Mouse (Mus musculus) cerebellum, postnatal 25 days (tissue): ENCODE measurements around the gene Nectin1.

Experiments
- DNase-seq, 2 experiments: peaks; one replicate each; pipeline ENCODE4 v3.0.0; 2021; ENCODE audit warnings: mixed read lengths in 2 of 2

Nectin1 gene

DNA sequence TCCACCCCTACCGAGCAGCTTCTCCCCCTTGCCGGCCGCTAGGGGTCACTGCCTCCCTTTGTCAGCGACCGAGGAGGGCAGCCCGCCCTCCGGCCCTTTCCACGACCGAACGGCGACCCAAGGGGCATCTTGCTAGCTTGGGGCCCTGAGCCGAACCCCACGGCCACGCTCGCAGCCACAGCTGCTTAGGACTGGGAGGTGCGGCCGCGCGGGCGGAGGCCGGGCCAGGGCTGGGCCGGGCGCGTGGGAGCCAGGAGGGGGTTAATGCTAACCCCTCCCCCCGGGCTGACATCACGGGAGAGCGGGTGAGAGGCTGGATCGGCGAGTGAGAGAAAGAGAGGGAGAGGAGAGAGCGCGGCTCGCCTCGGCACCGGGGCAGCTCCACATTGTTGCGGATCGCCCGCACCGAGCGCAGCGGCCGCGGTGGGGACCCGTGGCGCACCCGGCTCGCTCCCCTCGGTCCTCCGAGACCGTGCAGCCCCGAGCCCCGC is at the start of gene Nectin1:
Gene Nectin1, plus strand, starts transcription at position 338 of the 491 bp plus-strand sequence.
- peak; percentile 94 to 96 for DNase-seq

DNA sequence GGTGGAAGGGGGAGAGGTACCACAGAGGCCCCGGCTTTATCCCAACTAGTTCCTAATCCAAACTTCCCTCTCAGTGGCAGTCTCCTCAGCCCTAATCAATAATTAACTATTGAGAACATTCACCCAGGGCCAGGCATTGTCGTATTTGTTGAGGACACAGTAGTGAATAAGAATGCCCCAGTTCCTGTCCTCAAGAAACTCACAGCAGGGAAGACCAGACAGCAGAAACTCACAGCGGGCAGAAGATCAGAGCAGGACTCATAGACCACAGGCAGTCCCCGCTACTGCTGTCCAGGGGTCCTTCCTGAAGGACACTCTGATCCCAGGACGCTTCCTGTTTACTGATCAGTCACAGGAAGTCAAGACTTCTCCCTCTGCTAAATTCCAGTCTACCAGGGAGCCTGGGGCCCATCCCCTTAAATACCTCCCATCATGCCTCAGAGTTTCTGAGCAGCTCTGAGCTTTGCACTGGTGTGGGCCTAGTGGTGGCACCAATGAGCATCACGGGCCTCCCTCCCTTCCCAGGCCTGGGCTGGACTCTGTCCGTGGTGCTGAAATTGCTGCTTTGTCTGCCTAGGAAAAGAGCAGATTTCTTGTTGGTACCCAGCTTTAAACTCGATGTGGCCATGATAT is 45.6 kb upstream of the Nectin1 start:
- no peak for DNase-seq

DNA sequence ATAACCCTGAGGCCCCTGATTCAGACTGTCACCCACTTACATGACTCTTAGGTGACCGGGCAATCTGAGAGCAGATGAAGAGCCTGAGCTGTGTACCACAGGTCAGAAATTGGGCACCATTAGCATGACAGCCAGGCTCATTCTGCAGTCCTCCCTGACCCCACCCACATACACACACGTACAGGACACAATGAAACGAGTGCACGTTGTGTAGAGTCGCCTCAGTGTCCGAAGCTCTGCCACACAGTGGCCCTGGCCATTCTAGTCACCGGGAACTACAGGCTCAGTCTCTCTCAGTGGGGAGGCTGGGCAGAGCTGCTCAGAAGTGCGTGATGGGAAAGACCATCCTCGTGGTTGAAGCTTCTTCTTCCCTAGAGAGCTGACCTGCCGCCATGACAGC is 44.9 kb upstream of the Nectin1 start:
- no peak for DNase-seq

DNA sequence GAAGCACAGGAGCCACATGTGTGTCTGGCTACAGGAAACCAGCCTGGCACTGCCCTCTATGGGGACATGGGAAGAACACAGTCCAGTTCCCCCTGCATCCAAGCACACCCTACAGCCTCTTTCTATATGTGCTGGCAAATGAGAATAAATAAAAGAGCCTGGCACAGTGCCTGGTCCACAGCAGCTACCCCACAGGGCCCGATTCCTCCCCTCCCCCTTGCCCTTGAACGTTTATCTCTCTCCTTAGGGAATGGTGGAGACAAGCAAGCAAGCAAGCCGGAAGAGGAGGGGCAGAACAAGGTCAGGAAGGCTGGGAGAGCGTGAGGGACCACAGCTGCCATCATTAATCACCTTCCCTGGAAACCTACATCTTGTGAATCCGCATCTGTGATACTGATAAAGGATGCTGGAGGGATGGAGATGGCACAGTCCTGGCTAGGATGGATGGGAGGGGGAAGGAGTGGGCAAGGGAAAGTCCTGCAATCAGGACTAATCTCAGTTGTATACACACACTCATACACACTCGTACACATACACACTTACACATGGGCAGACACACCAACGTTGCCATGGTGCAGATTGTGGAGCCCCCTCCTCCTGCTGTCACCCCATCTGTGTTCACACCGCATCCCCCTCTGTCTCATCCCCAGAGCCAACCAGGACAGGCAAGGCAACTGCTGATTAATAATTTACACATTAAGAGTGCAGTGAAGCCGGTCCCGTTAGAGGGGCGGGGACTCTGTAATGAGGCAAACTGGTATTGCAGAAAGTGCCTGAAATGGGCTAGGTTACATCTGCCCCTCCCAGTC is 44.2 kb upstream of the Nectin1 start:
- DNase-seq = no peak

DNA sequence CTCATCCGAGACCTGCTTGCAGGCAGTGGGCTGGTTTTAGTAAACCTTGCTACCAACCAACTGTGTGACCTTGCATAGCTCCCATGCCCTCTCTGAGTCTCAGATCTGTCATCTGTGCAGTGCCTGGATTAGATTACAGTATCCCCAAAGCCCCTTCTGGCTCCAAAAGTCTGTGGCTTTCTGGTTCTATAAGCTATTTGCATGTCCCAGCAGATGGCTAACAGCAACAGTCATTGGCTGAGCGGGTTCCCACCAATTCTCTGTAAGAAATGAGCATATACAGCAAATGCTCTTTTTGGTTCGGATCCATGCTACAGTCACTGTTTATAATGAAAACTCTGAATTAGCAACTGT is 43.6 kb upstream of the Nectin1 start:
- DNase-seq = no peak

DNA sequence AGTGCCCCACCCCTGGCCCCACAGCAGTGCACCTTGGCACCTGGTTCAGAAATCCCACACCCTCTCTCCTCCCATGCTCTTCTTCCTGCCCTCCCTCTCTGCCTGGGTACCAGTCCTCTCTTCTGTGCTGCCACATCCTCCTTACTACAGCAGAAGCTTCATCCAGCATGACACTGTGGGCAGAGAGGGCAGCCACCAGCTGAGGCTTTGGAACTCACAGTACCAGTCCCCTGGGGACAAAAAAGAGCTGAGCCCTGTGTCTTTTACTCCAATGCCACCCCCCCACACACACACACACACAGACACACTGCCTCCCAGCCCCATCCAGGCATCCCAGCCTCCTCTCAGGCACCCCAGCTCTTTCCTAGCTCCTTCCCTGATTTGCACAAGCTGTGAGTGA is 42.0 kb upstream of the Nectin1 start:
- no peak for DNase-seq

DNA sequence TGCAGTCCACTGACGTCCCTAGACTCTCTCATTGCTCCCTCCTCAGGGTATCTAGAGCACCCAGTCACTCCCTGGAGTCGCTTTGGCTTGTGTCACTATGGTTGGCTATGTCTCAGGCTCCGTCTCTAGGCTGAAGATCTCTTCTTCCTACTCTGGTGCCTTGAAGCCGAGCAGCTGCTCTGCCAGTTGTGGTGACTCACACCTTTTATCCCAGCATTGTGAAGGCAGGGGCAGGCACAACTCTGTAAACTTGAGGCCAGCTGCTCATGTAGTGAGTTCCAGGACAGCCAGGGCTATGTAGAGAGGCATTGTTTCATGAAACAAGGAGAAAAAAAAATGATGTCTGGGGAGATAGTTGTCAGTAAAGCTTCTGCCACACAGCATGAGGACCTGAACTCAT is 36.2 kb upstream of the Nectin1 start:
- DNase-seq = no peak

DNA sequence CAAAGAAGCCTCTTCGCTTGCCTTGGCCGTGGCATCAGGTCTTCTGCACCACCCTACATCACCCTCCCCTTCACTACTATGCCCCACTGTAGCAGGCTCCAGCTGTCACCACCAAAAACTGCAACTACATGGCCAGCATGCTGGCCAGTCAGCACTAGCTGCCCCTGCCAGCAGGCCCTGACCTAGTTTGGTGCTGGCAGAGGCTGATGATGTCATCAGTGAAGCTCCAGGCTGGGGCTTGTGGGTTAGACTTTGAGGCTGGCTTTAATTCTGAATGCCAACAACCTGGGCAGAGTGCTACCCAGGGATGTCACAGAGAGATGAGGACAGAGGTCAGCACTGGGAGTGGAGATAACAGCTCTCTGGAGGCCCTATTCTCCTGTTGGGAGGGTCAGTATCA is 35.1 kb upstream of the Nectin1 start:
- DNase-seq = peak; percentile 53 to 69

DNA sequence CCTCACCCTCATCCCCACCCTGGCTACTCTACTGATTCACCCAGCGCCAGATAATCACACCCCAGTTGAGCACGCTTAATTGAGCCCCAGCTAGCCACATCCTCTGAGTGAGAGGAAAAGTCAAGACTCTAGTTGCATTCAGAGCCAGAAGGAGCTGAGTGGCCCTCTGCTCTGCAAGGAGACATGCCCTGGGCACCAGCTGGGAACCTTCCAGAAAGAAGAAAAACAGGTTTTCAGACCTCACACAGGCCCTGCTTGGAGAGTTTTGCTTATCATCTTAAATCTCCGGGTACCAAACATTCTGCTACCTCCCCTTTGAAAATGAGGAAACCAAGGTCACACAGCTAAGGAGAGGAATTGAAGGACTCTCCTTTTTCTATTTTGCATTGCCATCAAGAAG is 30.4 kb upstream of the Nectin1 start:
- DNase-seq = no peak

DNA sequence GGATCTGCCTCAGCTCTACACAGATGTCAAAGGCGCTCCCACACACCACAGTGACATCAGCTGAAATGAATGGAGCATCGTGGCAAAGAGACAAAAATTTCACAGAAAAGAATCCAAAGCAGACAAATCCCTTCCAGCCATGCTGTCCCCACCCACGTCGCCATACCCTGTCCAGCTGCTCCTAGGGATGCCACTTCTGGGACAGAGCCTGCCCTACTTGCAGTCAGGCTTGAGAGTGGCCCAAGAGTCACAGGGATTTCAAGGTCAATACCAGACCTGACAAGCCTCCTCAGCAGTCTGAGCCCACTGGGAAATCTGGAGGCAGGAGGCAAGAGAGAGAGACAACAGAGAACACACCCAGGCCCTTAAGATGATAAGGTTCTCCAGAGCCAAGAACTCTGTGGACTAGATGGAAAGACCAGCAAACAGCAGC is 24.4 kb upstream of the Nectin1 start:
- DNase-seq = no peak

DNA sequence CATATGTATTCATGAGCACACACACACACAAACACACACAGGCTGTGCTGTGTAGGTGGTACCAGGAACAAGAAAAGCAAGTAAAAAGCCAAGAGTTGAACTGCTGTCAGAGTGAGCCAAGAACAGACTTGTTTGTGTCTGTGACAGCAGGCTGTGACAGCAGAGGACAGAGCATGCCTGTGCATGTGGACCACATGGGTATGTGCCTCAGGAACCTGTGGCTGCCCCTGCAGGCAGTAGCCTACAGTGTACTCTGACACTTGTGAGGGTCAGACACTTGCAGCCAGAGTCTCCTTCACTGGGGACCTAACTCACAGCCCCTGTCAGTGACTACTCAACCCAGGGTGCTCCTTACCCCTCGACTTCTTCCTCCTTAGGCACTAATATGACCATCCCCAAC is 23.7 kb upstream of the Nectin1 start:
- no peak for DNase-seq

DNA sequence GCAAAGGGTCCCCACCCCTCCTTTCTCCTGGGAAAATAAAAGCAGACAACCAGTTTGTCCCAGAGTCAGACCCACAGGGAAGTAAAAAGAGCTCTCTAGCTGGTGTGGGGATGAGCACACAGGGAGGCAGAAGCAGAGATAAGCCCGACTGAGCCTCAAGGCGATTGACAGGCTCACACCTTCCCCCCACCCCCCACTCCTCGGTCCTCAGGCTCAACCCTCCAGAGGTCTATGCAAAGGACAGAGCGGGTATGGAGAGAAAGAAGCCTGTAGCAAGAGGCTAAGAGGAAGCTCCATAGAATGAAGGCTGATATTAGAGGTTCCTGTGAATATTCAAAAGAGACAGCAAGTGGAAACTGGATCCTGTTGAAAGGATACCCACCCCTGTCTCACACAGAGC is 19.7 kb upstream of the Nectin1 start:
- DNase-seq = no peak

DNA sequence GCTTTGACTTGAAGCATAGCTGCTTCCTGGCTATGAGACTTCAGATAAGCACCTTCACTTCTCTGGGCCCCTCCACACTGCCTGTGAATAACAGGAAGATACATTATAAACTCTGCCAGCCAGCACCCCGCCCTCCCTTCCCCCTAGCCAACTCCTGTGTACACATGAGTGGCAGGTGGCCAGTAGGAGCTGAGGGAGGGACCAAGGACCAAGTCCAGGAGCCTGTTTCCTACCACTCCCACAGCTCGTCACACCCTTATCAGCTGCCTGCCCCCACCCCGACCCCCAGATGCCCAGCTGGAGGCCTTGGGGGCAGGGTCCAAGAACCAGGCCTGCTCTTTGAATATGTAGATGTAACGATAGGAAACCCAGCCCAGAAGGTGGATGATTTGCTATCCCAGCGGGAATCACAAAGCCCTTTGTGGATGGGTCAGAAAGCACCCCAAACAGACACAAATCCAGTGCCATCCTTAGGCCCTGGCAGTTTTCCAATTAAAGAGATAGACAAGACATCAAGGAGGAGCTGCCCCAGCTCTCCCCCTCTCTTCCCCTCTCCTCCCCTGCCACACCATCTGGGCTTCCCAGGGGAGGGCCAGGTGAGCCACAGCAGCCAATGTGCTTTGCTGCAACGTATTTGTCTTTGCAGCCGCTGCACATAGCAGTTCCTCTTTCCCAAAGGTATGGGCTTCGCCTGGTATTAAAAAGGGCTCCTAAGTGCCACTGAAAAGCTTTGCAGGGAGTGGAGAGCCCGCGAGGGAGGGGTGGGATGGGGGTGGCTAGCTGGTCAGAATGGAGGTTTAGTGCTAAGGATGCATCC is 14.1 kb upstream of the Nectin1 start:
- no peak for DNase-seq

DNA sequence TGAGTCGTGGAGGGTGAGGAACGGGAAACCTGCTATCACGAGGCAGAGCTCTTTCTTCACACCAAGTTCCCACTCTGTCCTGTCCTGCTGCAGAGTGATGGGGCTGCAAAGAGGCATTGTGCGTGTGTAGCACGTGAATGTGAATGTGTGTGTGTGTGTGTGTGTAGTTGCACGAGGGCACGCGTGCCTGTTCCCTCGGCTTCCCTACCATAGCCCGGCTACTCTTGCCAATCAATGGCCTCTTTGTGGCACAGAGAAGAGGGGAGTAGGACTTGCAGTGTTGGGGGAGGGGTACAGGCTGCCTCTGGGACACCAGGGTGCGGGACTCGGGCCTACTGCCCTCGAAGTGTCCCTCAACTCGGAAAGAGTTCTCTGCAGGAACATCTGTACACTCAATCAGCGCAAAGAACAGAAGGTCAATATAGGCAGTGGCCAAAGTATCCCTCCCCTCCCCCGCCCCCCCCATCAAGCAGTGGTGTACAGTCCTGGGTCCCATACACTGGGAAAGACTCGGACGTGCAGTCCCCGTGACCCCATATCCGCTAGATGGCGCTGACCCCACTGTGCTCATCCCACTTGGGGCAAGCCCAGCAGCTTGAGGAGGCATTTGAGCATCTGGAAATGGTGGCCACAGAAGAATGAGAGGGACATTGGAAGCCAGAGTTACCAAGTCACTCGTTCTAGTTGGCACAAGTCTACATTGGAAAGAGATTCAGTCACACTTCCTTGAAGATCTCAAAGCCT is 13.3 kb upstream of the Nectin1 start:
- peak; percentile 55 to 78 for DNase-seq

DNA sequence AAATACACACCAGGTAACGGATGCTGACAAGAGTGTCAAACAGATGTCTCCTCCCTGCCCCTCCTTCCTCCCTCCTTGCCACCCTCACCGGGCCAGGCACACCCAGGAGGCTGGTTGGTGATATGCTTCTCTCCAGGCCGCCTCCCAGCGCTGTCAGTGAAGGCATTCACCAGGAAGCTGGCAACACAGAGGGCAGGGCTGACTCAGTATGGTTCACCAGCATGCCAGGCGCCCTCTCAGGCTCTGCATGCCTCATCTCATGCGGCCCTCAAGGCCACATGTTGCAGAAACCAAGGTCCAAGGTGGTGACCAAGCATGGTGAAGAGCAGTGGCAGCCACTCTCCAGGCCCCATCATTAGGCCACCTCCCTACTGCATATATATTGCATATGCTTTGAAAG is 11.9 kb upstream of the Nectin1 start:
- DNase-seq = no peak

DNA sequence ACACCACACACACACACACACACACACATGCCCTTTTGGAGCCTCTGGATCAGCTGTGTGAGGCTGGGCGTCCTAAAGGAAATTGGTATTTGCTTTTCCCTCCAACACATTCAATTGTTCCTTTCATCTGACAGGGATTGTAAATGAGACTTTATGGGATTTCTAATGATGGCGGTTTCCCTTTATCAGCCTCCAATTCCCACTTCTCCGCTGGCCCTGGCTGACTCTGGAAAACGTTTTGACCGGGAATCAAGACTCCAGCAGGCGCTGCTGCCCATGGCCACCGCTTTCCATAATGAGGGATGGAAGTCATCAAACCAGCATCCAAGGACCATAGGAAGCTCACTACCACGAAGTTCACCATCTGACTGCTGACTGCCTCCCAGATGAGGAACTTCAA is 11.1 kb upstream of the Nectin1 start:
- no peak for DNase-seq

DNA sequence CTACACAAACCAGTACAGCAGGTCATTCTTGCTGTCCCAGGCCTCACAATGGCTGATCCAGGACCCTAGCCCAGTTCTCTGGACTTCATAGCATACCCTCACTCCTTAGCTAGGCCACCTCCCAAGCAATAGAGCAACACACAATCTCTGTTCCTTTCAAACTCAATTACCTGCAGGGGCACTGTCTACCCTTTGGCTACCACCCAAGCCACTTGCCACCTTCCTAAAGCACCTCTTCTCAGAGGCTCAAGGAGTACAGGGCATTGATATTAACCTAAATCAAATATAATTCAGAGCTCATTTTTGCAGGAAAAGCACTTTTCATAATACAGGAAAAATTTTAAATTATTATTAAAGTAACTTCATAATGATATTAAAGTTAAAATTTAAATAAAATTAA is 8.8 kb upstream of the Nectin1 start:
- no peak for DNase-seq

DNA sequence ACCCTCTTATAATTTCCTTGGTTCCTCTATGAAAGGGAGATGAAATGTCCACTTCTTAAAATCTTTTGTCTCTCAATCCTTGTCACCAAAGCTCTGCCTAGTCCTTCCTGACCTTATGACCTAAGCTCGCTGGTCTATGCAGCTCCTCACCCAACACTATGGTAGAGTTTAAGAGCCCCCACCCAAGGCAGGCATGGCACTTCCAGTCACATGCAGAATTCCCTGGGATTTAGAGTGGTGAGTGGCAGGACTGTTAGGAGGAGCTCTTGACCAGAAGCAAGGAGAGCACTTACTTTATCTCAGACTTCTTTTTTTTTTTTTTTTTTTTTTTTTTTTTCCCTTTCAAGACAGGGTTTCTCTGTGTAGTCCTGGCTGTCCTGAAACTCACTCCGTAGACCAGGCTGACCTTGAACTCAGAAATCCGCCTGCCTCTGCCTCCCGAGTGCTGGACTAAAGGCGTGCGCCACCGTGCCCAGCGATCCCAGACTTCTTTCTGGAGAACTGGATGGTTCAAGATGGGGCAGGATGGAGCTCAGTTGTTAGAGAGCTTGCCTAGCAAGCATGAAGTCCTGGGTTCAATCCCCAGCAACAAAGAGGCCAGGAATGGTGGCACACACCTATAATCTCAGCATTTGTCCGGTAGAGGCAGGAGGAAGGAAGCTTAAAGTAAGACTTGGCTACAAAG is 7.6 kb upstream of the Nectin1 start:
- DNase-seq = no peak

DNA sequence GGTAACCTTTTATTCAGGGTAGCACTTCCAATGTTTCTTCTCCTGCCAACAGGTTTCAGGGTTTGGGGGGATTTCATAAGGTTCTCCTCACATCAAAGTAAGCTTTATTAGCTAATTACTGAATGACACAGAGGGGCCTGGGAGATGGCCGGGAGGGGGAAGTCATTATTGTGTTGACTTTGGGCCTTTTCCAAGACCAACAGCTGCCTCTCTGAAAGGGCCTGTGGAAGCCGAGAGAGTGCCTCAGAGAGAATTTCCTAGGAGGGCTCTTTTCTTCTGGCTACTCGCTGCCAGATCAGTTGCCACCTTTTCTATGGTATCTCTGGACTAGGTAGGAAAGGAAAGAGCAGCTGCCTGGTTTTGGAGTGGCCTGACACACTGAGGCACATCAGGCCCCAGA is 6.5 kb upstream of the Nectin1 start:
- no peak for DNase-seq

DNA sequence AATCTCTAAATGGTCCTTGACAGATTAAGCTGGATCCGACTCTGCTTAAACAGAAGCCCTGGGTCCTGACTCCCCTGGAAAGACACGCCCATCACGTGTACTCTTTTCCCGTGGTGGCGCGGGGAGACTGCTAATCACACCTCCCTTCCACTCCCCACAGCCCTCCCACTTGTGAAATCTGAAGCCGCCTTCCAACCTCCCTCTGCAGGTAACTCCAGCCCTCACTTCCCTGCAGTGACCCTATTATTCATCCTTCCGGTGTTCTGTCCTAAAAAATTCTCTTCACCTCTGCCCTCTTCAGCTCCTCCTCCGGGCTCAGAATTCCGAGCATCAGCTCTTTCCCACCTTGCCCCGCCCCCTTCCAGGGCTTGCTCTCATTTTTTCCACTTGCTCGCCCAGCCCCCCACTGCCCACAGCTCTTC is 5.9 kb upstream of the Nectin1 start:
- peak in 1 of 2 experiments; percentile 53 for DNase-seq

DNA sequence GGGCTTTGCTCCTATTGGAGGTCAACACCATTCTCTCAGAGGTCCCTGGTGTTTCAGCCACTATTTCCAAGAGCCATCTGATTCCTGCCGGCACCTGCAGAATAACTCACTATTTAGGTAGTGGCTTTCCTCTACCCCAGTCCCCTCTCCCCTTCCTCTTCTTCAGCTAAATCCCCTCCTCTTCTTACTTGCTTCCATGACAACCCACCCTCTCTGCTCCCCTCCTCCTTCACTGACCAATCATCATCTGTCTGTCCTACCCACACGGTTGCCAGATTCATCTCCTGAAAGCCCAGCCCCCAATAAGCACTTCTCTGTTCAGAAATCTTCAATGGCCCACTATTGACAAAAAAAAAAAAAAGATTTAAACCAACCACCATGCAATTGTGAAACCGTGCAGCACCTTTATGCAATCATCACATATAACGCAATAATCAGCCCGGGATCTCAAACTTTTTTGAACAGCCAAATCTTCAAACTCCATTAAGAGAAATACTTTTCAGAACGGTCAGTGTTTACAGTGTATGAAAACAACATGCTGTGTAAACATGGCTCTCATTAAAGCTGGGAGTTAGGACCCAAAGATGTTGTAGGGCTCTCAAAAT is 5.2 kb upstream of the Nectin1 start:
- DNase-seq = no peak

DNA sequence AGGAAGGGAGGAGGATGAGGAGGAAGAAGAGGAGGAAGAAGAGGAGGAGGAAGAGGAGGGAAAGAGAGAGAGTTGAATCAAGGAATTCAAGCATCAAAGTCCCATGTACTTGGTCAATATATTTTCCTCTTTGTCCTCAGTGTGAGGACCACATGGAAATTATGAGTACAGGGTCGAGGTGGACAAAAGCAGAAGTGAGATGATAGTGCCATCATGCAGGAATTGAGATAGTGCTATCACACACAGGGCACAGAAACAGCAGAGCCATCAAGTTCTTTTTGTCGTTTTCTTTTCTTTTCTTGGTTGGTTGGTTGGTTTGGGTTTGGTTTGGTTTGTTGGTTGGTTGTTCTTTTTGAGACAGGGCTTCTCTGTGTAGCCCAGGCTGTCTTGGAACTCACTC is 2.5 kb upstream of the Nectin1 start:
- DNase-seq = no peak
